ENCODE assay signal across 10 mouse cellular contexts in the genomic region with DNA sequence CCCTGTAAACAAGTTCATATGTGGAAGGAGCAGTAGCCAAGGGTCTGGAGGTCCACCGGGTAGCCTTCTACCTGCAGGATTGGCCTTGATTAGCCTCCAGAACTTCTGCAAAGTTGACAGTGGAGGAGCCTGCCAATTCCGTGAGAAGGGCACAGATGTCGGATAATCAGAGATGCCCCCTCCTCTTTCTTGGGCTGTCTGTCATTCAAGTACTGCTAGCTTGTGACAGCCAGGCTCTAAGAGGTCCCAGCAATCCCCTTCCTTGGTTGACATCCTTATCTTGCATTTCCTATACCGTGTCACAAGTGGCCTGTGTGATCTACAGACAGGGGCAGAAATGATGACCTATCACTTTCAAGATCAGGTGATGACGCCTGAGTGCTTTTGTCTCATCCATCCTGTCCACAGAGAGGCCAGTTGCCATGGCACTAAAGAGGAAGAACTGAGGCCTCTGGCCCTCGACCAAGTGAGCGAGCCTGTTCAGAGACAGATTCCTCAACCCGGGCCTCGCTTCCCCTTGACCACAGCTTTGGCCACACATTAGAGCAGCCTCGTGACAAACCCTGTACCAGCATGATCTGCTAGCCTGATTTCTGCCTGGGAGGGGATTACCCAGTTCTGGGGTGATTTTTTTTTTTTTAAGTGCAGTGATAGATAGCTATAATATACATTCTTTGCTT. TPM values are rescaled to one million over a fixed set of nuclear protein-coding genes. Genes with fewer than 3 reads are reported as not detected.
DNase-seq lines count a peak whose midpoint lies in the region; ATAC-seq lines count a peak whose summit lies in the region.
"Had no signal": no experiment of that assay in that cellular context is flagged by ENCODE, and none has a peak within 500 bp of the region (broad histone marks: within the 10 kb centered on the region; RNA-seq: fewer than 3 reads in every experiment).

No protein-coding gene starts in this region.

- no peak overlapping the region for H3K4me3 ChIP-seq in heart, embryonic 10.5 days
- no peak overlapping the region for H3K4me3 ChIP-seq in neural tube, embryonic 13.5 days
- H3K4me3 ChIP-seq in neural tube, embryonic 15.5 days (replicated peaks), result no peak overlapping the region

- WGBS in heart, embryonic 10.5 days, result 33% methylated on average over 10 of the region's 10 CpGs
- WGBS in neural tube, embryonic 13.5 days, result 57% methylated on average over 10 of the region's 10 CpGs
- WGBS in neural tube, embryonic 15.5 days, result 57% methylated on average over 10 of the region's 10 CpGs

- no peak overlapping the region for H3K4me2 ChIP-seq in neural tube, embryonic 13.5 days
- H3K4me2 ChIP-seq in neural tube, embryonic 15.5 days, result no peak overlapping the region

- H3K27me3 ChIP-seq in heart, embryonic 10.5 days (ENCODE audit: insufficient read depth, poor library complexity, severe bottlenecking), result no peaks in the 10 kb centered on the region
- no peaks in the 10 kb centered on the region for H3K27me3 ChIP-seq in neural tube, embryonic 13.5 days
- H3K27me3 ChIP-seq in neural tube, embryonic 15.5 days (replicated peaks), result no peaks in the 10 kb centered on the region

- H3K4me1 ChIP-seq in heart, embryonic 10.5 days, result peaks cover 24% of the 10 kb centered on the region
- peaks cover 27% of the 10 kb centered on the region for H3K4me1 ChIP-seq in neural tube, embryonic 13.5 days (replicated peaks)
- H3K4me1 ChIP-seq in neural tube, embryonic 15.5 days, result peaks cover 22% of the 10 kb centered on the region

- H3K27ac ChIP-seq in heart, embryonic 10.5 days, result peak overlapping the region; percentile 29; the same call in 1 of the 2 replicates
- H3K27ac ChIP-seq in neural tube, embryonic 13.5 days (replicated peaks), result no peak overlapping the region; the same call in 1 of the 2 replicates
- no peak overlapping the region for H3K27ac ChIP-seq in neural tube, embryonic 15.5 days (replicated peaks)
- H3K27ac ChIP-seq: kidney, postnatal 0 days had no signal

- peak overlapping the region; percentile 17; the same call in 1 of the 2 replicates for H3K9ac ChIP-seq in neural tube, embryonic 13.5 days
- no peak overlapping the region for H3K9ac ChIP-seq in neural tube, embryonic 15.5 days (replicated peaks)

- ATAC-seq in neural tube, embryonic 13.5 days (ENCODE audit: low read depth), result no peak
- no peak for ATAC-seq in neural tube, embryonic 15.5 days (ENCODE audit: low FRiP score)

- H3K36me3 ChIP-seq in heart, embryonic 10.5 days, result no peaks in the 10 kb centered on the region
- no peaks in the 10 kb centered on the region for H3K36me3 ChIP-seq in neural tube, embryonic 13.5 days
- no peaks in the 10 kb centered on the region for H3K36me3 ChIP-seq in neural tube, embryonic 15.5 days

- no peak for DNase-seq in heart, embryonic 10.5 days (ENCODE audit: low spot score)
- no peak for DNase-seq in heart, adult 8-10 months (ENCODE audit: low spot score)
- DNase-seq in brain, adult 2 months (ENCODE audit: low read depth, low spot score), result peak; percentile 63
- peak; percentile 46 to 53 for DNase-seq in natural killer cell, adult 2 months (ENCODE audit: low spot score in 2 of 2)
- no peak for DNase-seq in left cerebral cortex, adult 11 months (ENCODE audit: low spot score)
- DNase-seq in lung, postnatal 10 days, result no peak
- DNase-seq: cerebellum, adult 11 months had no signal

- H3K9me3 ChIP-seq in heart, embryonic 10.5 days, result no peaks in the 10 kb centered on the region
- no peaks in the 10 kb centered on the region for H3K9me3 ChIP-seq in neural tube, embryonic 13.5 days
- H3K9me3 ChIP-seq in neural tube, embryonic 15.5 days (replicated peaks), result no peaks in the 10 kb centered on the region

RNA-seq across cellular contexts. Expression of gene Lag3, which starts 10.6 kb away (rescaled TPM):
- 1.2 and 2.8 TPM in 2 replicates for polyA plus RNA-seq in heart, embryonic 10.5 days (2016; fragmentation: Nextera tagmentation; extraction: Ambion mirVana)
- under 1 TPM in 2 of 4 experiments, not detected in 2; 0.24 to 0.75 TPM for total RNA-seq in heart, adult 8-10 months (2022)
- 2.2 and 3.2 TPM in 2 replicates for polyA plus RNA-seq in neural tube, embryonic 13.5 days (2015; fragmentation: Nextera tagmentation; extraction: Ambion mirVana)
- polyA plus RNA-seq in neural tube, embryonic 15.5 days (2015; fragmentation: Nextera tagmentation; extraction: Ambion mirVana), result 3.2 and 3.5 TPM in 2 replicates

RNA-seq across cellular contexts. Expression of gene Cd4, which starts 12.9 kb away (rescaled TPM):
- polyA plus RNA-seq in heart, embryonic 10.5 days (2016; fragmentation: Nextera tagmentation; extraction: Ambion mirVana), result 0.05 TPM in 1 of 2 replicates, not detected in the other
- under 1 TPM; 0.19 to 0.54 (median 0.25) TPM for total RNA-seq in heart, adult 8-10 months (2022)
- 0.21 TPM in 1 of 2 replicates, not detected in the other for polyA plus RNA-seq in neural tube, embryonic 13.5 days (2015; fragmentation: Nextera tagmentation; extraction: Ambion mirVana)
- 0.17 and 0.61 TPM in 2 replicates for polyA plus RNA-seq in neural tube, embryonic 15.5 days (2015; fragmentation: Nextera tagmentation; extraction: Ambion mirVana)

RNA-seq across cellular contexts. Expression of gene Ptms, which starts 19.0 kb away (rescaled TPM):
- polyA plus RNA-seq in heart, embryonic 10.5 days (2016; fragmentation: Nextera tagmentation; extraction: Ambion mirVana), result 123 and 174 TPM in 2 replicates
- 100 to 1,000 TPM; 116 to 160 (median 152) TPM for total RNA-seq in heart, adult 8-10 months (2022)
- 797 TPM in 2 replicates for polyA plus RNA-seq in neural tube, embryonic 13.5 days (2015; fragmentation: Nextera tagmentation; extraction: Ambion mirVana)
- 637 and 745 TPM in 2 replicates for polyA plus RNA-seq in neural tube, embryonic 15.5 days (2015; fragmentation: Nextera tagmentation; extraction: Ambion mirVana)

RNA-seq across cellular contexts. Expression of gene Mlf2, which starts 30.2 kb away (rescaled TPM):
- 363 and 402 TPM in 2 replicates for polyA plus RNA-seq in heart, embryonic 10.5 days (2016; fragmentation: Nextera tagmentation; extraction: Ambion mirVana)
- 100 to 1,000 TPM; 177 to 202 (median 195) TPM for total RNA-seq in heart, adult 8-10 months (2022)
- polyA plus RNA-seq in neural tube, embryonic 13.5 days (2015; fragmentation: Nextera tagmentation; extraction: Ambion mirVana), result 535 and 552 TPM in 2 replicates
- 543 and 603 TPM in 2 replicates for polyA plus RNA-seq in neural tube, embryonic 15.5 days (2015; fragmentation: Nextera tagmentation; extraction: Ambion mirVana)

RNA-seq across cellular contexts. Expression of gene Gpr162, which starts 37.2 kb away (rescaled TPM):
- polyA plus RNA-seq in heart, embryonic 10.5 days (2016; fragmentation: Nextera tagmentation; extraction: Ambion mirVana), result 1.1 and 1.2 TPM in 2 replicates
- 1 to 10 TPM in 1 of 4 experiments, under 1 TPM in 3; 0.31 to 1.6 (median 0.74) TPM for total RNA-seq in heart, adult 8-10 months (2022)
- polyA plus RNA-seq in neural tube, embryonic 13.5 days (2015; fragmentation: Nextera tagmentation; extraction: Ambion mirVana), result 21.2 and 22.4 TPM in 2 replicates
- polyA plus RNA-seq in neural tube, embryonic 15.5 days (2015; fragmentation: Nextera tagmentation; extraction: Ambion mirVana), result 28.9 and 33.8 TPM in 2 replicates

Comparison
In these comparisons a context has a peak if more than half of its experiments do, and no peak if none do; other contexts are left out.
1. DNase-seq: peak in brain, adult 2 months (single experiment) and natural killer cell, adult 2 months (2 of 2); none in heart, embryonic 10.5 days (single experiment), heart, adult 8-10 months (single experiment), left cerebral cortex, adult 11 months (single experiment) and lung, postnatal 10 days (single experiment).